Mouse (Mus musculus): ENCODE results near the gene Ccr10. TPM values are rescaled to one million over a fixed set of nuclear protein-coding genes. Genes with fewer than 3 reads are reported as not detected.
A peak's percentile ranks its signal among the peaks of the same experiment; 100 is the strongest.

The Ccr10 gene
- polyA plus RNA-seq, 1 experiment, result 0.18 TPM

DNA sequence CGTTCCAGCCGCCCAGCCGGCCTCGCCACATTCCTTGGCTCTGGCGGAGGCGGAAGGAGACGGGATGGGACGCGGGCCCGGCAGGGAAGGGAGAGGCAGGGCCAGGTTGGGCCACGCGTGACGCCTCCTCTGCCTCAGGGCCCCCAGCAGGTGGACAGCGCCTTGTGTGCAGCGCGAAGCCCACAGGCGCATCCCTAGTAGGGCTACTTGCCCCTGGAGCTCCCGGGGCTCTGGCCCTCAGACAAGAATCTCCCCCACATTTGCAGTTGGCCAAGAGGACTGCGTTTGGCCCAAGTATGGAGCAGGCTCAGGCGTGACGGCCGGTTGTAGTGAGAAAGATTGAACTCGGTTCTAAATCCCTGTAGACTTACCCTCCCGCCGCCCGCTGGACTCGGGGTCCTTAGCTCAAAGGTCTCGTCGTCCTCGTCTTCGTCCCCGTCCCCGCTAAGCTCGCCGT is 4.9 kb downstream of the Ccr10 start, which contains the start of gene Cntnap1:
Gene Cntnap1 (plus strand): TSS at position 170 of the 457 bp plus-strand sequence.
- H3K79me2 ChIP-seq (ENCODE audit: control insufficient read depth, insufficient read depth), result peaks cover 32% of the 10 kb centered on the region
- peak within 1 kb of the TSS; percentile 64 for H3K4me3 ChIP-seq (ENCODE audit: insufficient read depth, poor library complexity, severe bottlenecking)
- H3K27me3 ChIP-seq (ENCODE audit: control insufficient read depth, insufficient read depth, insufficient read length), result no peaks in the 10 kb centered on the region
- peaks cover 19% of the 10 kb centered on the region for H3K79me3 ChIP-seq (ENCODE audit: low read depth)
- peak within 1 kb of the TSS; percentile 94 for H3ac ChIP-seq (ENCODE audit: control insufficient read depth, insufficient read length, low read depth)
- H3K36me3 ChIP-seq (ENCODE audit: control insufficient read depth, insufficient read depth), result peaks cover 22% of the 10 kb centered on the region
- no peak for TF ChIP-seq USF1 (IDR thresholded peaks at IDR 0.05; ENCODE audit: low read depth)
- no peak for TF ChIP-seq MYOG (IDR thresholded peaks at IDR 0.05; ENCODE audit: control insufficient read depth, extremely low read depth, insufficient read length)

GRCm38 (mm10) chr11:101169301-101170107 is 5.7 kb downstream of the Ccr10 start:
- peak overlapping the region; percentile 64 for H3K4me3 ChIP-seq (ENCODE audit: insufficient read depth, poor library complexity, severe bottlenecking)
- H3K79me2 ChIP-seq (ENCODE audit: control insufficient read depth, insufficient read depth), result peaks cover 32% of the 10 kb centered on the region
- peaks cover 19% of the 10 kb centered on the region for H3K79me3 ChIP-seq (ENCODE audit: low read depth)
- peaks cover 29% of the 10 kb centered on the region for H3K36me3 ChIP-seq (ENCODE audit: control insufficient read depth, insufficient read depth)
- peak overlapping the region; percentile 38 for H3ac ChIP-seq (ENCODE audit: control insufficient read depth, insufficient read length, low read depth)
- no peaks in the 10 kb centered on the region for H3K27me3 ChIP-seq (ENCODE audit: control insufficient read depth, insufficient read depth, insufficient read length)
- TF ChIP-seq MYOD1 (IDR thresholded peaks at IDR 0.05; ENCODE audit: control insufficient read depth, insufficient read length, low read depth), result no peak
- no peak for TF ChIP-seq CEBPB (IDR thresholded peaks at IDR 0.05; ENCODE audit: low read depth)
- no peak for TF ChIP-seq MAX (IDR thresholded peaks at IDR 0.05)
- no peak for TF ChIP-seq USF1 (IDR thresholded peaks at IDR 0.05; ENCODE audit: low read depth)
- no peak for TF ChIP-seq MYOG (IDR thresholded peaks at IDR 0.05; ENCODE audit: control insufficient read depth, extremely low read depth, insufficient read length)
- TF ChIP-seq CTCF (IDR thresholded peaks at IDR 0.05; ENCODE audit: control insufficient read depth, insufficient read depth, insufficient read length), result no peak
- no peak for TF ChIP-seq FOSL1 (IDR thresholded peaks at IDR 0.05; ENCODE audit: insufficient read depth, low read length, poor library complexity, severe bottlenecking)

DNA sequence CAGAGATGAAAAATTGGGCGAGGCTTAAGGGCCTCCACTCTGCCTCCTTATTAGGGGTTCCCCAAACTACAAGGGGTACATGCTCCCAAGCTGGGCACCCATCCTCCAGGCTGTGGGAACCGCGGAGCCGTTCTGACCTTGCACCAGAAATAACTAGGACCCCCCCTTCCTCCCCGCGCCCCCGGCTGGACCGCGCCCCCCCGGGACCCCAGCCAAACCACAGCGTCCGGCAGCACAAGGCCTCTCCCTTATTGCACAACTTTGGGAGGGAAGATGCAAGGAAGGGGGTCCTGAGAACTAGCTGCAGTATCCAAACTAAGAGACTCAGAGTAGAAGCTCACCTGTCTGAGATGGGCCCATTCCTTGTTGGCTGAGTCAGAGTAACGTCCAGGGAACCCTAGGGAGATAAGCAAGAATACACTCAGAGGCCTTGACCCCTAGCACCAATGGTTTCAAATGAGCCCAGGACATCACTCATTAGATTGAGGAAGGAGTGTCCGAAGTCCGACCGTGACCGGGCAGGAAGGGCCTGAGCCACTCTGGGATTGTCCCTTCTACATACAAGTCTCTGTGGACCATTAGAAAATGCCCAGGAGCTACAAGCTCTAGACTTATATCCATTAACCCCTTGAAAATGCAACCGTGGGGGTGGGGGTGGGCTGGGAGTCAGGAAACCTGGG is 6.8 kb downstream of the Ccr10 start:
- Histone ChIP-seq H3K36me3 (ENCODE audit: control insufficient read depth, insufficient read depth) (peaks cover 40% of the 10 kb centered on the region), H3ac (ENCODE audit: control insufficient read depth, insufficient read length, low read depth) (no peak overlapping the region), H3K4me3 (ENCODE audit: insufficient read depth, poor library complexity, severe bottlenecking) (peak overlapping the region; percentile 64), H3K27me3 (ENCODE audit: control insufficient read depth, insufficient read depth, insufficient read length) (no peaks in the 10 kb centered on the region), H3K79me2 (ENCODE audit: control insufficient read depth, insufficient read depth) (peaks cover 32% of the 10 kb centered on the region), H3K79me3 (ENCODE audit: low read depth) (peaks cover 19% of the 10 kb centered on the region)
- TF ChIP-seq CEBPB (IDR thresholded peaks at IDR 0.05; ENCODE audit: low read depth), result peak; percentile 88
- TF ChIP-seq MYOD1 (IDR thresholded peaks at IDR 0.05; ENCODE audit: control insufficient read depth, insufficient read length, low read depth), result no peak

- TF ChIP-seq CEBPB (IDR thresholded peaks at IDR 0.05; ENCODE audit: low read depth) (no peak), USF1 (IDR thresholded peaks at IDR 0.05; ENCODE audit: low read depth) (no peak)
- Histone ChIP-seq H3K27me3 (ENCODE audit: control insufficient read depth, insufficient read depth, insufficient read length) (no peaks in the 10 kb centered on the region), H3K79me3 (ENCODE audit: low read depth) (peaks cover 19% of the 10 kb centered on the region), H3K36me3 (ENCODE audit: control insufficient read depth, insufficient read depth) (peaks cover 44% of the 10 kb centered on the region), H3K4me3 (ENCODE audit: insufficient read depth, poor library complexity, severe bottlenecking) (no peak overlapping the region), H3K79me2 (ENCODE audit: control insufficient read depth, insufficient read depth) (peaks cover 32% of the 10 kb centered on the region), H3ac (ENCODE audit: control insufficient read depth, insufficient read length, low read depth) (no peak overlapping the region)
Measured at GRCm38 (mm10) chr11:101167963-101168300, 7.3 kb downstream of the Ccr10 start.

GRCm38 (mm10) chr11:101167211-101167962 is 7.9 kb downstream of the Ccr10 start:
- Histone ChIP-seq H3K27me3 (ENCODE audit: control insufficient read depth, insufficient read depth, insufficient read length) (no peaks in the 10 kb centered on the region), H3K4me3 (ENCODE audit: insufficient read depth, poor library complexity, severe bottlenecking) (no peak overlapping the region), H3K36me3 (ENCODE audit: control insufficient read depth, insufficient read depth) (peaks cover 47% of the 10 kb centered on the region)

GRCm38 (mm10) chr11:101166357-101166756 is 8.9 kb downstream of the Ccr10 start:
- Histone ChIP-seq H3K36me3 (ENCODE audit: control insufficient read depth, insufficient read depth) (peaks cover 52% of the 10 kb centered on the region), H3K27me3 (ENCODE audit: control insufficient read depth, insufficient read depth, insufficient read length) (no peaks in the 10 kb centered on the region)

More at GRCm38 (mm10) chr11:101167211-101167962, 7.9 kb downstream of the Ccr10 start:
- no peak for TF ChIP-seq CTCF (IDR thresholded peaks at IDR 0.05; ENCODE audit: control insufficient read depth, insufficient read depth, insufficient read length)
- TF ChIP-seq MAX (IDR thresholded peaks at IDR 0.05), result no peak
- TF ChIP-seq CEBPB (IDR thresholded peaks at IDR 0.05; ENCODE audit: low read depth), result no peak
- Histone ChIP-seq H3K79me3 (ENCODE audit: low read depth) (peaks cover 19% of the 10 kb centered on the region), H3ac (ENCODE audit: control insufficient read depth, insufficient read length, low read depth) (no peak overlapping the region), H3K79me2 (ENCODE audit: control insufficient read depth, insufficient read depth) (peaks cover 32% of the 10 kb centered on the region)

More at GRCm38 (mm10) chr11:101166357-101166756, 8.9 kb downstream of the Ccr10 start:
- TF ChIP-seq MYOD1 (IDR thresholded peaks at IDR 0.05; ENCODE audit: control insufficient read depth, insufficient read length, low read depth) (no peak), USF1 (IDR thresholded peaks at IDR 0.05; ENCODE audit: low read depth) (no peak), MAX (IDR thresholded peaks at IDR 0.05) (no peak), MYOG (IDR thresholded peaks at IDR 0.05; ENCODE audit: control insufficient read depth, extremely low read depth, insufficient read length) (no peak), FOSL1 (IDR thresholded peaks at IDR 0.05; ENCODE audit: insufficient read depth, low read length, poor library complexity, severe bottlenecking) (no peak), CTCF (IDR thresholded peaks at IDR 0.05; ENCODE audit: control insufficient read depth, insufficient read depth, insufficient read length) (no peak), CEBPB (IDR thresholded peaks at IDR 0.05; ENCODE audit: low read depth) (no peak)
- no peak overlapping the region for H3K4me3 ChIP-seq (ENCODE audit: insufficient read depth, poor library complexity, severe bottlenecking)
- peaks cover 32% of the 10 kb centered on the region for H3K79me2 ChIP-seq (ENCODE audit: control insufficient read depth, insufficient read depth)
- H3ac ChIP-seq (ENCODE audit: control insufficient read depth, insufficient read length, low read depth), result no peak overlapping the region
- H3K79me3 ChIP-seq (ENCODE audit: low read depth), result peaks cover 19% of the 10 kb centered on the region
